Mouse (Mus musculus): ENCODE measurements at regions not wholly inside any gene's neighbourhood (a gene's known extent, or its start where the extent isn't known, plus 50 kb on each side); places are given as distances from the start of the nearest gene placed in this dataset.

DNA sequence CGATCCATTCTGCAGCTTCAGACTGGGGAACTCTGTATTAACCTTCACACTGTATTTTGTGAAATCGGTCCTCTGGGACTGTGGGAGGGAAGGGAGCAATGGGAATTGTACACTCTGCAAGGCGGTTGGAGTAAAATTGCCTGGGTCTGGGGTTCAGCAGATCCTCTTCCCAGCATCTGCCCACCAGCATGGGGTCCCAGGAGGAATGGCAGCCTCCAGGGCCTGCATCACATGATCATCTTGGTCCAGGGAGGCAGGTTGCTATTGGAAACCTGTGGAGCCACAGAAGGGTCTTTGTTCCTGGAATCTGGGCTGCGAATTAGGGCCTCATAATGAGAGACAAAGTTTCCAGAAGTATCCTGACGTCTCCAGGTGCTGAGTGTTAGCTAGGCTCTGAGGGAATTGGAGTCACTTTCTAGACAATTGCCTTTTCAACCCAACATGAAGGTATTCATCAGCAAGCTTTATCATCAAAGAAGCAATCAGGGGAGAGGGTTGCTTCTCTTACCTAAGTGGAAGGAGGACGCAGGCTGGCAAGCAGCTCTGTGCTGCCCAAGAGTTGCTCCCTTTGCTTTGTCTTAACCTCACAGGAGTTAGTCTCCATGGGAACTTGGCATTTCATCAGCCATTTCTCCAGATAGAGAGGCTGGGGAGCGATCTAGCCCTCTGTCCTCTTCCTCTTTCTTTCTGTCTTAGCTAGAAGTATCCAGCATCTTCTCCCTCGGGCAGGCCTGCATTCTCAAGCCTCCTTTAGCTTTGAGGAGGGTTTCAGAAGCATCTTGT, 449.7 kb upstream of the Cdh4 start:
- in situ Hi-C loops (cut with MseI, MboI) = no loop called here

DNA sequence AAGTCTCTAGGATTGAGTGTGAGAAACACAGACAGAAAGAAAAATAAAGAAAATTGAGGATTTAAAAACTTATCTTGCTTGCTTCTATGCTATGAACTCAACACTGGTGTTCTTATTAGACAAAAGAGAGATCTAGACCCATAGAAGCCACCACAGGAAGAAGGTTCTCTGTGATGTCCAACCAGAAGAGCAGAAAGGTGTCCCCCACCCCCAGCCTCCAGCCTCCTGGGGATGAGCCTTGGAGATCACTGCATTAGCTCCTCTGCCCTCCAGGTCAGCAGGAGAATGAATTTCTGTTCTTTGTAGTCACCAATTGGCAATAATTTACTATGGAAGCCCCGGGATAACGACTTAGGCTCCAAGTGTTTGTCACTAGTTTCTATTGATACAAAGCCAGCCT, 444.3 kb upstream of the Cdh4 start:
- in situ Hi-C loops (cut with MseI, MboI) = no loop called here

GRCm38 (mm10) chr2:179000448-179001081, 441.7 kb upstream of the Cdh4 start:
- in situ Hi-C loops (cut with MseI, MboI) = no loop called here

DNA sequence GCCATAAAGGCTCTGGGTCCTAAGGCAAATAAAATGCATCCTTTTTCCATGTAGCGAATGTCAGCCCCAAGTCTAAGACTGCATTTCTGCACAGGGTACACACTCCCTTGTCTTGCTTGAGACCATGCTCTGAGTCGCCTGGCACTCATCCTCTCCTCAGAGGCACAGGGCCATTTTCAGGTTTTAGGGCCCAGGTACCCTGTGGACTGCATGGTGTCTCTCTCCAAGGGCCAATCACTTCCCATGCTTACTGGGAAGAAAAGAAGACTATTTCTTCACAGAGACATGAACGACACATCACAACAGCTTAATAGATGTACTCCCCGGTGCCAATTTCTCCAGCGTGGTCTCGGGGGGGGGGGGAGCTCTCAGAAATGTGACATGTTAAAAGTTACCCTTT, 434.5 kb upstream of the Cdh4 start:
- in situ Hi-C loops (cut with MseI, MboI) = no loop called here

GRCm38 (mm10) chr2:179013891-179014593, 428.2 kb upstream of the Cdh4 start:
- in situ Hi-C loops (cut with MseI, MboI) = no loop called here

GRCm38 (mm10) chr2:179022675-179023194, 419.5 kb upstream of the Cdh4 start:
- in situ Hi-C loops (cut with MseI, MboI) = no loop called here

DNA sequence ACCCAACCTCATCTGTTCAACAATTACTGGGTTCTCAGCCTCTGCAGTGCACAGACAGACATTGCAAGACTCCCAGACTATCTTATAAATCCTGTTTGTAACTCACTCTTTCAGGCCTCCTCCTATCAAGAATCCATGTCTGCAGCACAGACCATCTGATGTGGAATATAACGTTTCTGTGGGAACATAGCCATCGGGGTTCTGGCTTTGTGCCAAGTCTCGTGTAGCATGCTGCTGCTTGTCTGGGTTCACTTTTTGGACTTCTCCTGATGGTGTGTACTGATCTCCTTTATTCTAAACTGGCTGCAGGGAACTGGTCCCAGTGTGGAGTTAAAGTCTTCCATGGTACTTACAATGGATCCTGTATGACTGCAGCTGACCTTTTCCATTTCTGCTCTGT, 418.0 kb upstream of the Cdh4 start:
- in situ Hi-C loops (cut with MseI, MboI) = no loop called here

- in situ Hi-C loops (cut with MseI, MboI) = no loop called here
Measured at GRCm38 (mm10) chr2:179033171-179033570, 409.1 kb upstream of the Cdh4 start.

DNA sequence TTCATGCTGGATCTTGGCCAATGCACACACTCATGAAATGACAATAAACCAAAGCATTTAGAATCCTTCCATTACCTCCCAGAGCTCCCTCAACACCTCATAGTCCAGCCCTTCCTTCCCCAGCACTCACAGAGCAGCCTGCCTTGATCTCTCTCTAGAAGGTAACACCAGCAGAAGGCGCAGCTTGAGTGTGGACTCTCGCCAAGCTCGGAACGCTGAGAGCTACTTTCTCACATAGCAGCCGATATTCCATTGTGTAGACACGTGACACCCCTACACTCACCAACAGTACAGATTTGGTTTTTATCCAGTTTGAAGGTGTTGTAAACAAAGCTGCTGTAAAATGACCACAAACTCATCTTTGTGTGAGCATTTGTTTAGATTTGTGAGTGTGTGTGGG, 406.8 kb upstream of the Cdh4 start:
- in situ Hi-C loops (cut with MseI, MboI) = no loop called here

DNA sequence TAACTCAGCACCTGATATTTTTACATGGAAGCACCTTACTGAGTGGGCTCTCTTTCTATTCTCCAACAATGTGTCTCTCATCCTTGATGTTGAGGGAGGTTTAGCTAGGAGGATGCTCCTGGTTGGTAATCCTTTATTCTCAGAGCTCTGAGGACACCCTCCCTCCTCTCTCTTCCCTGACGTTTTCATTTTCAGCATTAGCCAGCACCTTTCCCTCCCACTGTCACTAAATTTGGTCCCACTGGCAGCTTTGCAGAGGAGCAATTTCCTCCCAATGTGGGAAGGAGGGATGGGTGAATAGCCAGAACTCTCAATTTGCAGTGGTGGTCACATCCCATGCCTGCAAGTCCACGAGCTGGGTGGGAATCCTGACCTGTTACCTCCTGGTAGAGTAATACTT, 402.5 kb upstream of the Cdh4 start:
- in situ Hi-C loops (cut with MseI, MboI) = no loop called here

DNA sequence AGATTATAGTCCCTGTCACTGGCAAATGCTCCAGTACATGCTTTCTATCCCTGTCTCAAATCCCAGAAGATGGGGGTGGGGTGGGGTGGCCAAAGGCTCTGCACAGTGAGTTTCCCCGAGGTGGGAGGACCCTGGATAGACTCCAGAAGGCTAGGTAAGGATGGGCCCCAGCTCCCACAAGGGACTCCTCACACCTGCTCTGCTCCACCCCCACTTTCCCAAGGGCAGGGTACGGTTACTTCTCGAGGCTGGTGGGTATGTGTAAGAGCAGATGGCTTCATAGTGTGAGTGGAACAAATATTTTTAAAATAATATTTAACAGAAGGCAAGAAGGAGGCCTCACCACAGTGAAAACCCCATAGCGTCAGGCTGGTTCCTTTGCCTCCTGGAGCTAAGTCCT, 398.6 kb upstream of the Cdh4 start:
- in situ Hi-C loops (cut with MseI, MboI) = no loop called here

- in situ Hi-C loops (cut with MseI, MboI) = no loop called here
Measured at GRCm38 (mm10) chr2:179045361-179045760, 396.9 kb upstream of the Cdh4 start.

GRCm38 (mm10) chr2:179054441-179054840, 387.8 kb upstream of the Cdh4 start:
- in situ Hi-C loops (cut with MseI, MboI) = no loop called here

- in situ Hi-C loops (cut with MseI, MboI) = no loop called here
Measured at GRCm38 (mm10) chr2:179064616-179065015, 377.6 kb upstream of the Cdh4 start.

- in situ Hi-C loops (cut with MseI, MboI) = no loop called here
Measured at GRCm38 (mm10) chr2:179069520-179069919, 372.7 kb upstream of the Cdh4 start.

- in situ Hi-C loops (cut with MseI, MboI) = no loop called here
Measured at GRCm38 (mm10) chr2:179070346-179070745, 371.9 kb upstream of the Cdh4 start.

- in situ Hi-C loops (cut with MseI, MboI) = no loop called here
Measured at GRCm38 (mm10) chr2:179080462-179081274, 361.6 kb upstream of the Cdh4 start.

GRCm38 (mm10) chr2:179086915-179087314, 355.3 kb upstream of the Cdh4 start:
- in situ Hi-C loops (cut with MseI, MboI) = no loop called here

DNA sequence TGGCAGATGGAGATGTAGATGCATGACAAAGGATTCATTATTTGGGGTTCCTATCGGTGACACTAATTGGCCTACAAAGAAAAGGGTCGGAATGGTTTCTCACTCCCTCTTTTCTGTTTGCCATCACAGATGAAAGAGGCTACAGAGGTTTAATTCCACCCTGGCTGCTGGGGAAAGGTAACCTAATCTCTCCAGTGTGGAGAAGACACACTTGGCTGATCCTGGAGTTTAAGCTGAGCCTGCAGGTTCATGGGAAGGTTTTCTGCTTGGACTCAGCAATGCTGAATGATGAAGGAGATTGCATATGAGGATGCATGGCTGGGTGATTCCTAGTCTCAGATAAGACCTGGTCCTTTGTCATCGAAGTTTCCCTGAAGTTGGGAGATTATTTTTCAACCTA, 350.8 kb upstream of the Cdh4 start:
- in situ Hi-C loops (cut with MseI, MboI) = no loop called here

DNA sequence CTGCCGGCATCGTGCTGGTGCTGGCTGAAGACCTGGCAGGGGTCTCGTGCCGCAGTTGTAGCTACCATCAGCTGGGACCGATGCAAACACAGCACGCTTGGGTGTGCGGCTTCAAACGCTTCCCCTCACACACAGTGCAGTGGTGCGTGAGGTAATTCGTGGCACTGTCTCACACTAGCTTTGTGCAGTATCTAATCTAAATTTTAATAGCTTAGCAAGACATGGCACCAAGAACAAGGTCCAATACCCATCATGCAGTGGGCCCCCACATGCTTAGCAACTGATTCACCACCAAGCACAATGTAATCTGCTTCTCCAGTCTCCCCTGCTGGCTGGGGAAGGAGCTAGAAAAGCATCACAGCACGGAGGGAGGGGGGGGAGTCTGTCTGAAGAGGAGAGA, 348.2 kb upstream of the Cdh4 start:
- in situ Hi-C loops (cut with MseI, MboI) = no loop called here

DNA sequence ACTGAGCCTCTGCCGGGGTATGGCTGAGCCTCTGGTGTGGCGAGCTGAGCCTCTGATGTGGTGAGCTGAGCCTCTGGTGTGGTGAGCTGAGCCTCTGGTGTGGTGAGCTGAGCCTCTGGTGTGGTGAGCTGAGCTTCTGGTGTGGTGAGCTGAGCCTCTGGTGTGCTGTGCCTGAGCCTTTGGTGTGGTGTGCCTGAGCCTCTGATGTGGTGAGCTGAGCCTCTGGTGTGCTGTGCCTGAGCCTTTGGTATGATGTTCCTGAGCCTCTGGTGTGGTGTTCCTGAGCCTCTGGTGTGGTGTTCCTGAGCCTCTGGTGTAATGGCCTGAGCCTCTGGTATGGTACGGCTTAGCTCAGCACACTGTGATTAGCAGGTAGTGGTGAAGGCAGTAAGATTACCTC, 346.2 kb upstream of the Cdh4 start:
- in situ Hi-C loops (cut with MseI, MboI) = no loop called here

GRCm38 (mm10) chr2:179096861-179097260, 345.4 kb upstream of the Cdh4 start:
- in situ Hi-C loops (cut with MseI, MboI) = no loop called here

All from mouse trophoblast stem cell (cell line).